Mouse (Mus musculus) A20 (cell line): Measurements from ENCODE around the gene 4930502E18Rik.
"Not testable (repeated sequence)": the region's sequence is repeated elsewhere in the genome, so short reads cannot be mapped to it uniquely, and the experiment has no call there.

ENCODE experiments used
- DNase-seq: peaks from one replicate; pipeline ENCODE4 v3.0.0-alpha.2; 2011; ENCODE audit warnings: low read depth, low spot score

4930502E18Rik gene

DNA sequence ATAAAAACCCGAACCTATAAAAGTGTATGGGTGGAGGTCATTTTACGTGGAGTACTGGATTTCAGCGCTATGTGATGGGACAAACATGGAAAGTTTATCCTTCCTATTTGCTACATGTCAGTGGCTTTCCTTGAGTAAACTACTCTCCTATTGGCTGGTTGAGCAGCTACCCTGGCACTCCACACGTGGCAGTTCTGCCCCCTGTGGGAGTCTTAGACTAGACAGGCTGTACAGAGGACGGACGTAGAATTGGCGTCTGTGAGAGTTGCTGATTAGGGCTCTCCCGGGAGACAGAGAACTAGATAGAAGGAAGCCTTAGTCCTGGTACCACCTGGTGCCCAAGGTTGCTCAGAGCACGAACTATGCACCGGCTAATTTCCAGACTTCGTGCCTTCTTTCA lies at the start of gene 4930502E18Rik:
4930502E18Rik (plus strand) TSS at position 231 of the 400 bp plus-strand sequence.
- no peak for DNase-seq

DNA sequence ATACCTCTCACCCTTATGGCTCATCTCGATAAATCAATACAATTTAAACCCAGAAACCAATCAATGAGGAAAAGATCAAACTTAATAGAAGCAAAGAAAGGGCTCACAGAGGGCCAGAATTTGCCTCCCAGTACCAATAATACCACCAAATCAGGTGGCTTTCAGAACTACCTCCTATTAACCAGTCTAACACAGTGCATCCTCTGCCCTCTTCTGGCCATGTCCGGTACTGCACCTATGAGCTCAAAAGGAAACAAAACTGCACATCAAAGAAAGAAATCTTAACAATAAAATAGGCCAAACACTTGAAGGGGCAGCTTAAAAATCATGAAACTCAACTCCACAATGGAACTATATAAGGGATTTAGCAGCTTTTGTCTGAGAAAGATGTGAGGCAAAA lies 47.7 kb upstream of the 4930502E18Rik start:
- peak; percentile 4 for DNase-seq

DNA sequence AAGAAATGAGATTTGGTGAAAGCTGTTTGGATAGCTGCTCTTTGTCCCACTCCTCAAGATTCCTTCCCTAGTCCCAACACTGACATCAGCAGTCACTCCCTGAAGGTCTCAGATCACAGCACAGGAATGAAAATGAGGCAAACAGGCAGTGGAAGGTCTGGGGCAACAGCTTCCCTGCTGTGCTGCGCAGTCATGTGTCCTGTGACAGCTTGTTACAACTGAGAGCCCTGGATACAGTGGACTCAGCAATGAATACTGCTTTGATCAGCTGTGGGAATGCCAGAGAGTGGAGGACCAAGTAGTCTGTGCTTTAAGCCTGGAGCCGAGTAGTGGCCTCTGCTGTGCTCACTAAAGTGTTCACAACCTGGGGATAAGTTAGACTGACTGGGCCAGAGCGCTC lies 42.0 kb upstream of the 4930502E18Rik start:
- DNase-seq = not testable (repeated sequence)

DNA sequence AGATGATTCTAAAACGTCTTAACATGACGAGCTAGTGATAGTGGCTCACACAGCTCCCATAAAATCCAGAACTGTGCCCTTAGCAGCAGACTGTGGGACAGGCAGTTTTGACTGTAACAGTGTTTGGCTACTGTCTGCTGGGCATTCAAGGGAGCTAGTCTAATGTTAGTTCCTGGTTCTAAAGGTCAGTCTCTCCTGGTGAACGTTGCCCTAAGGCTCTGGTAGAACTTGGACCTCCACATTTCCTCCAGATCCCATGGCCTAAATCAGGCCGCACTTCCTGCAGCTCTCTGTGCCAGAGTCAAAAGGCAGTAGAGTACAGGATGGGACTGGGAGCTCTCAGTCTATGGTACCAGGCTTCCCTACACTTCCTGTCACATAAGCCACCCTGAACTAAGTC lies 40.0 kb upstream of the 4930502E18Rik start:
- not testable (repeated sequence) for DNase-seq

DNA sequence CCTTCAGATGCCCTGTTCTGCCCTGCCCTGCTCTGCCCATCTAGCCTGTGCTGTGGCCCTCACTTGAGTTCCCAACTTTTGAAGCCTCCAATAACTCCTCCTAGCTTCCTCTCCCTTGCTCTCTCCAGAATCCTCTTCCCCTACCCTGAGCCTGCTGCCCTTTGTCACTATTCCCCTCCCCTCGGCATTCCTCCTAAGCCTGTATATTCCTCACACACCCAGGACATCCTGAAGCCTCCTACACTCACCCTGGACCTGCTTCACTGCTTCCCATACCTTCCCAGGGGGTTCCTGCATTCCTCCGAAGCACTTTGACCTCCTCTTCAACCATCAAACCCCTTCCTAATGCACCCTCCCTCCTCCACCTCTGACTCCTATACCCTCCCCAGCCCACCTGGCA lies 32.6 kb upstream of the 4930502E18Rik start:
- DNase-seq = no peak

DNA sequence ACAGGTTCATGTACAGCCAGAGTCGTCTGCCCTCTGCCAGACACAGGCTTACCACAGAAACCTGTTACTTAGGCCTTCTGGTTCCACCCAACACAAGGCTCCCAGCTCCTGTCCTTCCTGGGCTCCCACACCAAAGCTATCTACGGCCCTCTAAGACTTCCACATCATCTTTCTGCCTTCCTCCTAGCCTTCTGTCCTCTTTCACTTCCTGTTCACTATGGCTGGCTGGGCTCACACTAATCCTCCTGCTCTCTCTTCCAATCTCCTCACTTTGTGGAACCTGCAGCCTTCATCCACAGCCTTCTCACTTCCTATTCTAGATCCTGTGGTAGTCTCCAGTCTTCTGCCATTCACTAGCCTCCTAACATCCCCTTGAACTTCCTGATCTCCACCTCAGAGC lies 31.5 kb upstream of the 4930502E18Rik start:
- no peak for DNase-seq

DNA sequence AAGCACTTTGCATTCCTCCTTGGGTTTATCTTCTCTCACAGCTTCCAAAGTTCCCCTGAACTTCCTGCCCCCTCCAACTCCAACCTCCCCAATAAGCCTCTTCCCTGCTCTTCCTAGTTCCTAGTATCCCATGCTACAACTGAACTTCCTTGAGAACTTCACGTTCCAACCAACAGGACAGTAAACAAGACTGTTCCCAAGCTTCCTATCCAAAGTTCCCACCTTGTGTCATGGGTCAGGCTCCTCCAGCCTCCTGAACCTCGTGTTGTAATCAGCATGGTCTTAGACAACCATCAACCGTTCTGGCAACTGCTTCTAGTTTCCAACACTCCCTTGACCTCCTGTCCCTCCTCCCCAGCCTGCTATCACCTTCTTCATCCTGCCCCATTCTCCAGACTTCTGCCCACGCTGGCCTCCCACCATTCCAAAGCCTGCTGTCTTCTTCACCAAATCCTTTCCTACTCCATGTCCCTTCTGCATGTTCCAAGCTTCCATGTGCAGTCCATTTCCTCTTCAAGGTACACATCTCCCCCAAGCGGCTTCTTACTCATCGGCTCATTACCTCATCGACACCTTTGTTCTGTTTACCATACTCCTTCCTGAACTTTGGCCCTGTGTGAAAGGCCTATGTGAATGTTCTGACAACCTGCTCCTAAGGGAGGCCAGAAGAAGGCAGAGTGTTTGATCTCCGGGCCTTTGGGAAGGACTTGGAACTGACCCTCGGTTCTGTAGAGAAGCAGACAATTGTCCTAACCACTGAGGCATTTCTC lies 30.4 kb upstream of the 4930502E18Rik start:
- no peak for DNase-seq

DNA sequence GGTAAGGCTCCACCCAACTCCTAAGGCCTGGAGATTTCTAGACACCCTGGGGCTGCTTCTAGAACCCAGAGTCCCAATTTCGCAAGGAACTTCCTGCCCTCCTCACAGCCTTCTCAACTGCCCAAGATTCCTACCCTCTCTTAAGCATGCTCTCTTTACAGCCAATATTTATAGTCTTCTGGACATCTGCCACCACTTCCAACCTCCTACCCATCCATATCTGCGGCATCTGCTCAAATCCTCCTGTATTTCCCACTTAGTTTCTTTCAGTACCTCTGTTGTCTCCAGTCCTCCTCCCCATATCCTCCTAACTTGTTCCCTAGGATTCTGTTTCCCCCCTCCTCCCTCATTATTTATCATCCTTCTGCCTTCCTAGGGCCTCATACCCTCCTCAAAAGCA lies 25.4 kb upstream of the 4930502E18Rik start:
- DNase-seq = no peak

DNA sequence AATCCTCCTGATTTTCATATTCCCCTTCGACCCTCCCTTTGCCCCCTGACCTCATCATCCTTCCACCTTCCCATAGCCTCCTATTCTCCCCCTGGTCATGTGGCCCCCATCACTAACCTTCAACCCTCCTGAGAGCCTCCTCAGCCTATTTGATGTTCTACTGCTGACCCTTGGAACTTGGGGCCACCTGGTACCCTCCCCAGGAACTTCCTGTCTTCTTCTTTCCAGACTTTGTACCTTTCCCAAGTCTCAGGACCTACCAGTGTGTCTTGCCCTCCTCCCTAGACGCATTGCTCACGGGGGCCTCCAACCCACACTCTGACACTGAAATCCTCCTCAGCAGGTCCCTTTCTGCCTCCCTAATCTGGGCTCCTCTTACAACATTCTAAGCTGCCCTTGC lies 22.0 kb upstream of the 4930502E18Rik start:
- no peak for DNase-seq

DNA sequence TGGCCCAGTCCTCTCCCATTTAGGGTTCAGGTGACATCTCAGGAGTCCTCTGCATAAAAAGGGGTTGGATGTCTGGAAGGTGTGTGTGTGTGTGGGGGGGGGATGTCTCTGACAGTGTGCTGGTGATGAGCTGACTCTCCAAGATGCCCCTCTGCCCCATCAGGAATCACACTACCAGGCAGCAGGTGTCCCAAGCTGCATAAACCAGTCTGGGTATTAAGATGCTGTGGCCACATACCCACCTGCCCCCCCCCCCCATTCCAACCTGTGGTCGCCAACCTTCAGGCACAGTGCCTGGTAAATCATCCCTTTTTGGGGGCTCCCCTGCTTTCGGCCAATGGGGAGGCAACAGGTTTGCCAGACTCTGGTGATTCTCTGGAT lies 8.7 kb upstream of the 4930502E18Rik start:
- DNase-seq = no peak

DNA sequence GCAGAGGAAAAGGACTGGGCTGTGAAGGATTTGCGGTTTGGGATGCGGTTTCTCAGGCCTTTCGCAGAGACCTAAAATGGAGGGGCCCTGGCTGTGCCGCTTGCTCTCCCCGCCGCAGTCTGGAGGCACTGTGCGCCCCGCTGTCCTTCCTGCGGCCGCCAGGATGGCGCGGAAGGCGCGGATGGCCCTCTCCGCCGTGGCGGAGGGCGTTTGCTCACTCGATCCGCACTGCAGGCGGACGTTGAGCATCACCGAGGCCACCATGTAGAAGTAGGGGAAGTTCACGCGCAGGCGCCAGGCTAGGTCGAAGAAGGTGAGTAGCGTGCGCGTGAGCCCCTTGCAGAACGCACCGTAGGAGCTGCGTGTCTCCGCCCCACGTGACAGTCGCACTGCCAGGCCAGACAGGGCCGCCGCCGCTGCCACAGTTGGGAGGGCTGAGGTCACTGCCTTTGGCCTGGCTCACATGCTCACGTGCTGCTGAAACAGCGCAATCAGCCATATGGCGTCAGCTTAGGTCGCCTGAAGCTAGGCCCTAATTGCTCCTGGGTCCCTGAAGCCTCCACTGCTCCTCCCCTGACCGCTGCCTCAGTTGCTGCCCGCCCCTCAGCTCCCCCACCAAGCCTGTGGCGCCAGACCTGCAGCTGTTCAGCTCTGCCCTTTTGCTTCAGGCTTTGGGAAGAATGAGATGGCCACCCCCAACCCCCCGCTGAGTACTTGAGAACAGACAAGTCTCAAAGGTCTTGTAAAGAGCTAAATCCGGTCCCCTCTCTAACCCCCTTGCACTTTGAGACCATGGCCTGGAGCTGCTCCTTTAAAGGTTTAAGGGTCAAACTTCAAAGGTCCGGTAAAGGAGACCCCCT lies 8.1 kb upstream of the 4930502E18Rik start:
- no peak for DNase-seq

DNA sequence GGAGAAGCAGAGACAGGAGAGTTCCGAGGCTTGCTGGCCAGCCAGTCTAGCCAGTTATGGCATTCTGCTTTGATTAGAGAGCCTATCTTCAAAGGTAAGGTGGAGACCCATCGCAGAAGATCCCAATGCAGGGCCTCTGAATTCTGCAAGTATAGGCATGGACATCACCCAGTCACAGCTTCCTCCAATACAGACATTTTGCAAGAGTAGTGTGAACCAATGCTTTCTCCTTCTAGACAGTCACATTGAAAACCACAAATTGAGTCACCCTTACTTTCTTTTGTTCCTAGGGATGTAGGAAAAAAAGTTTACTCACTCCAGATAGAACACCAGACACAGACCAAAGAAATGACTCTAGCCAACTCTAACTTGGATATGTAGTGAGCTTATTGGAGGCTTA lies 4.3 kb downstream of the 4930502E18Rik start:
- DNase-seq = no peak

DNA sequence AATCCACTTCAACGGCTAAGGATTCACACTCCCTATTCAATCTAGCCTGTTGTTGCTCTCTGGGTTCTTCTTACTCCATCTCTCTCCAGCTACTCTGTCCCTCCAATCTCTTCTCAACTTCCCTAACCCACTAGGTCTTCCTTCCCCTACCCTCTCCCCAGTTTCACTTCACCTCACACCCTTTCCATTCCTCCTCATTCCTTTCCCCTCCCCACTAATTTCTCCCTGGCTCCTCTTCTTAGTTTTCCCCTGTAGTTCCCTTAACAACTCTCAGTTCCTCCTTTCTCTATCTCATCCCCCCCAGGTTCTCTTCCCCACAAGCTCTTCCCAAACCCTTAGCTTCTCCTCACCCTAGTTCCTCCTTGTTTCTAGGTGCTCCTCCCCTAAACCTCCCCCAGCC lies 28.2 kb downstream of the 4930502E18Rik start:
- DNase-seq = no peak

DNA sequence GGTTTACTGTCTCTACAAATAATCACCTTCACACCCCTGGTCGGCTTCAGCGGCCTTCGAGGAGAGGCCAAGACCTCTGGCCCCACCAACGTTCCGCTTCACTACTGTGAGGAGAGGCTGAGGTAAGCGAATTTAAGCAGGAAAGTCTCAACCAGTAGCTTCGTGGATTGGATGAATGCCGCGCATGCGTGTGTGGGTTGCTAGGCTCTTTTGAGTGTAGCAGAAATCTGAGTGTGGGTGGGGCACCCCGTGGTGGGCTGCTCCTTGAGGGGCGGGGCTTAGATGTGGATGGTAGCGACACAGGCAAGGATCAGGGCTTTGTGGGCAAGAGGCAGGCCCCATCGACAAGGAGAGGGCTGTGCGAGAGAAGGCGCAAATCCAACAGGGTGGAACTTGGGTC lies 33.1 kb downstream of the 4930502E18Rik start, which contains the start of gene 1700013H16Rik:
1700013H16Rik (minus strand) TSS at position 96 of the 400 bp plus-strand sequence.
- DNase-seq = no peak

DNA sequence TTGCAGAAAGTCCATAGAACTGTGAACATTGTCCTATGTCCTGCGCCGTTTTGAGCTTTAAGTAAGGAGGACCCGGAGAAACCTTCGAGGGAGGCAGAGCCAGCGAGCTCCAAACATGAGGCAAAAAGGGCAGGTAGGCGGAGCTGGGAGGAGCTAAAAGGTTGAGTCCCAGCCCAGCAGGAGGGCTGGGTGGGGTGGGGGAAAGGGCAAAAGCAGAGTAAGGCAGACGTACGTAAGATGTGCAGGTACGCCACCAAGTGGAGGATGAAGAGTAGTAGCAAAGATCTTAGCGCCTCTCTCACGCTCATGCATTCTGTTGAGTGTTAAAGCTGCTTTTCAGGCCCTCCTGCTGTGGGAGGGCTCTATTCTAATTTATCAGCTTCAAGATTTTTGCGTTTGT lies 51.6 kb downstream of the 4930502E18Rik start, which contains the start of gene Zfp36l3:
Zfp36l3 (minus strand) TSS at position 119 of the 400 bp plus-strand sequence.
- DNase-seq = no peak
